Mouse (Mus musculus) heart, embryonic 13.5 days (tissue): ENCODE results near the gene Trcg1. TPM values are rescaled to one million over a fixed set of nuclear protein-coding genes. Genes with fewer than 3 reads are reported as not detected.
A peak's percentile ranks its signal among the peaks of the same experiment; 100 is the strongest.

Experiments
- ATAC-seq: fragments of 200-750 bp; cut with Nextera tagmentation; 2 replicates; pipeline ENCODE4 v1.8.0; 2017; ENCODE audit warnings: moderate TSS enrichment; ENCODE audit not compliant: insufficient number of reproducible peaks, low FRiP score, low TSS enrichment; ENCODE audit errors: extremely low read depth
- H3K27ac ChIP-seq: fragments of 300-500 bp; sonication (generic); replicated peaks from 2 replicates; pipeline ENCODE4 v1.5.1; 2015; ENCODE audit warnings: moderate library complexity, mild to moderate bottlenecking, inconsistent platforms
- H3K27me3 ChIP-seq: fragments of 300-500 bp; sonication (generic); replicated peaks from 2 replicates; pipeline ENCODE4 v1.6.1; 2015; ENCODE audit warnings: mild to moderate bottlenecking, inconsistent platforms
- H3K36me3 ChIP-seq: fragments of 300-500 bp; sonication (generic); 2 replicates; pipeline ENCODE4 v1.6.1; 2015; ENCODE audit warnings: mild to moderate bottlenecking, inconsistent platforms
- H3K4me1 ChIP-seq: fragments of 300-500 bp; sonication (generic); 2 replicates; pipeline ENCODE4 v1.6.1; 2015; ENCODE audit warnings: inconsistent platforms
- H3K4me2 ChIP-seq: fragments of 300-500 bp; sonication (generic); 2 replicates; pipeline ENCODE4 v1.6.1; 2015; ENCODE audit warnings: inconsistent platforms, mild to moderate bottlenecking, moderate library complexity
- H3K4me3 ChIP-seq: fragments of 300-500 bp; sonication (generic); 2 replicates; pipeline ENCODE4 v1.5.1; 2015; ENCODE audit warnings: moderate library complexity, mild to moderate bottlenecking, inconsistent platforms
- H3K9ac ChIP-seq: fragments of 300-500 bp; sonication (generic); 2 replicates; pipeline ENCODE4 v1.6.1; 2015; ENCODE audit warnings: inconsistent platforms, mild to moderate bottlenecking, moderate library complexity
- H3K9me3 ChIP-seq: fragments of 300-500 bp; sonication (generic); 2 replicates; pipeline ENCODE4 v1.6.1; 2016; ENCODE audit warnings: inconsistent platforms
- WGBS: fragments of 180-500 bp; shearing (Covaris S2); methylation state at CpG from one replicate; pipeline ENCODE4 v1.1.7; 2015; ENCODE audit warnings: mixed read lengths; 5-methylcytosine and 5-hydroxymethylcytosine counted together
- polyA plus RNA-seq: library from polyadenylated mRNA; unstranded; fragments of >200 nt; fragmentation: Nextera tagmentation; extraction: Ambion mirVana; gene quantifications from 2 replicates; pipeline ENCODE4 v1.2.1, GENCODE M21; 2015

Trcg1 gene
- polyA plus RNA-seq, 1 experiment from 2014 or later, result 0.07 TPM

GRCm38 (mm10) chr9:57278268-57278667, 41.9 kb downstream of the Trcg1 start:
- Histone ChIP-seq H3K27ac (no peak overlapping the region), H3K9me3 (no peaks in the 10 kb centered on the region), H3K4me1 (peaks cover 36% of the 10 kb centered on the region), H3K4me3 (no peak overlapping the region), H3K9ac (no peak overlapping the region), H3K27me3 (peaks cover 7% of the 10 kb centered on the region; the same call in 1 of the 2 replicates), H3K4me2 (no peak overlapping the region), H3K36me3 (no peaks in the 10 kb centered on the region)
- no peak for ATAC-seq
- 33% methylated on average over 4 of the region's 4 CpGs for WGBS

GRCm38 (mm10) chr9:57279441-57279840, 43.1 kb downstream of the Trcg1 start:
- H3K27ac ChIP-seq, result no peak overlapping the region; the same call in 1 of the 2 replicates
- no peaks in the 10 kb centered on the region for H3K36me3 ChIP-seq
- peaks cover 34% of the 10 kb centered on the region for H3K4me1 ChIP-seq
- peaks cover 7% of the 10 kb centered on the region; the same call in 1 of the 2 replicates for H3K27me3 ChIP-seq
- no peak overlapping the region for H3K4me3 ChIP-seq
- H3K9me3 ChIP-seq, result no peaks in the 10 kb centered on the region
- 40% methylated on average over 4 of the region's 4 CpGs for WGBS
- no peak overlapping the region for H3K9ac ChIP-seq
- H3K4me2 ChIP-seq, result no peak overlapping the region
- ATAC-seq, result no peak

- H3K9me3 ChIP-seq, result no peaks in the 10 kb centered on the region
- peak overlapping the region; percentile 65 for H3K4me2 ChIP-seq
- H3K4me3 ChIP-seq, result peak overlapping the region; percentile 33
- no peaks in the 10 kb centered on the region for H3K36me3 ChIP-seq
- H3K9ac ChIP-seq, result peak overlapping the region; percentile 53; the same call in 1 of the 2 replicates
- no peak overlapping the region for H3K27ac ChIP-seq
- no peak for ATAC-seq
- H3K4me1 ChIP-seq, result peaks cover 34% of the 10 kb centered on the region
- WGBS, result 15% methylated on average over 20 of the region's 20 CpGs
- no peaks in the 10 kb centered on the region; the same call in 1 of the 2 replicates for H3K27me3 ChIP-seq
Measured at GRCm38 (mm10) chr9:57281549-57281948, 45.2 kb downstream of the Trcg1 start.

- Histone ChIP-seq H3K4me3 (no peak overlapping the region), H3K4me2 (no peak overlapping the region), H3K4me1 (peaks cover 30% of the 10 kb centered on the region), H3K9me3 (no peaks in the 10 kb centered on the region), H3K27me3 (no peaks in the 10 kb centered on the region; the same call in 1 of the 2 replicates), H3K9ac (no peak overlapping the region), H3K27ac (no peak overlapping the region), H3K36me3 (no peaks in the 10 kb centered on the region)
- no peak for ATAC-seq
- WGBS, result 52% methylated on average over 3 of the region's 3 CpGs
Measured at GRCm38 (mm10) chr9:57282686-57283085, 46.3 kb downstream of the Trcg1 start.

- WGBS, result 76% methylated on average over 4 of the region's 4 CpGs
- no peaks in the 10 kb centered on the region for H3K36me3 ChIP-seq
- no peak for ATAC-seq
- no peak overlapping the region for H3K4me3 ChIP-seq
- peaks cover 24% of the 10 kb centered on the region for H3K4me1 ChIP-seq
- H3K4me2 ChIP-seq, result no peak overlapping the region
- no peak overlapping the region for H3K9ac ChIP-seq
- H3K27ac ChIP-seq, result no peak overlapping the region
- H3K27me3 ChIP-seq, result no peaks in the 10 kb centered on the region; the same call in 1 of the 2 replicates
- H3K9me3 ChIP-seq, result no peaks in the 10 kb centered on the region
Measured at GRCm38 (mm10) chr9:57283311-57283710, 47.0 kb downstream of the Trcg1 start.

GRCm38 (mm10) chr9:57287183-57287582, 50.8 kb downstream of the Trcg1 start:
- H3K4me3 ChIP-seq, result no peak overlapping the region
- H3K27ac ChIP-seq, result no peak overlapping the region
- WGBS, result 85% methylated on average over 6 of the region's 6 CpGs
- no peaks in the 10 kb centered on the region for H3K4me1 ChIP-seq
- no peaks in the 10 kb centered on the region for H3K27me3 ChIP-seq
- no peak overlapping the region for H3K9ac ChIP-seq
- H3K36me3 ChIP-seq, result no peaks in the 10 kb centered on the region
- no peaks in the 10 kb centered on the region for H3K9me3 ChIP-seq
- no peak for ATAC-seq
- no peak overlapping the region for H3K4me2 ChIP-seq

- H3K27me3 ChIP-seq, result no peaks in the 10 kb centered on the region
- H3K36me3 ChIP-seq, result no peaks in the 10 kb centered on the region
- no peak overlapping the region for H3K9ac ChIP-seq
- 65% methylated on average over 3 of the region's 3 CpGs for WGBS
- H3K4me1 ChIP-seq, result no peaks in the 10 kb centered on the region
- H3K4me3 ChIP-seq, result no peak overlapping the region
- no peak overlapping the region for H3K27ac ChIP-seq
- no peak overlapping the region for H3K4me2 ChIP-seq
- no peak for ATAC-seq
- peaks cover 4% of the 10 kb centered on the region; the same call in 1 of the 2 replicates for H3K9me3 ChIP-seq
Measured at GRCm38 (mm10) chr9:57294905-57295304, 58.5 kb downstream of the Trcg1 start.

GRCm38 (mm10) chr9:57295666-57296065, 59.3 kb downstream of the Trcg1 start:
- Histone ChIP-seq H3K36me3 (no peaks in the 10 kb centered on the region), H3K4me3 (no peak overlapping the region), H3K9me3 (peaks cover 4% of the 10 kb centered on the region; the same call in 1 of the 2 replicates), H3K27me3 (no peaks in the 10 kb centered on the region), H3K9ac (no peak overlapping the region), H3K4me1 (no peaks in the 10 kb centered on the region), H3K4me2 (no peak overlapping the region), H3K27ac (no peak overlapping the region)
- no peak for ATAC-seq
- WGBS, result 62% methylated on average over 3 of the region's 3 CpGs

- peak overlapping the region; percentile 12; the same call in 1 of the 2 replicates for H3K4me2 ChIP-seq
- H3K9ac ChIP-seq, result no peak overlapping the region
- H3K27ac ChIP-seq, result no peak overlapping the region
- no peak overlapping the region for H3K4me3 ChIP-seq
- peaks cover 4% of the 10 kb centered on the region; the same call in 1 of the 2 replicates for H3K9me3 ChIP-seq
- no peaks in the 10 kb centered on the region for H3K36me3 ChIP-seq
- H3K4me1 ChIP-seq, result no peaks in the 10 kb centered on the region
- no peaks in the 10 kb centered on the region for H3K27me3 ChIP-seq
- ATAC-seq, result no peak
- 64% methylated on average over 8 of the region's 8 CpGs for WGBS
Measured at GRCm38 (mm10) chr9:57296277-57296676, 59.9 kb downstream of the Trcg1 start.

- Histone ChIP-seq H3K4me3 (no peak overlapping the region; the same call in 1 of the 2 replicates), H3K9ac (0 out of 2 replicates have a peak overlapping the region, but pooled peaks have one; percentile 6), H3K4me2 (peak overlapping the region; percentile 44), H3K36me3 (no peaks in the 10 kb centered on the region), H3K27ac (peak overlapping the region; percentile 51), H3K27me3 (no peaks in the 10 kb centered on the region), H3K9me3 (no peaks in the 10 kb centered on the region), H3K4me1 (no peaks in the 10 kb centered on the region)
- 91% methylated on average over 2 of the region's 2 CpGs for WGBS
- ATAC-seq, result no peak
Measured at GRCm38 (mm10) chr9:57297938-57298337, 61.6 kb downstream of the Trcg1 start.
